Mouse (Mus musculus) Muller cell, postnatal 12 days (primary cell): ENCODE measurements around the gene Nxn.

Experiments
- DNase-seq: peaks from one replicate; pipeline ENCODE4 v3.0.0-alpha.2; 2015; ENCODE audit errors: inconsistent ontology term

Nxn gene

DNA sequence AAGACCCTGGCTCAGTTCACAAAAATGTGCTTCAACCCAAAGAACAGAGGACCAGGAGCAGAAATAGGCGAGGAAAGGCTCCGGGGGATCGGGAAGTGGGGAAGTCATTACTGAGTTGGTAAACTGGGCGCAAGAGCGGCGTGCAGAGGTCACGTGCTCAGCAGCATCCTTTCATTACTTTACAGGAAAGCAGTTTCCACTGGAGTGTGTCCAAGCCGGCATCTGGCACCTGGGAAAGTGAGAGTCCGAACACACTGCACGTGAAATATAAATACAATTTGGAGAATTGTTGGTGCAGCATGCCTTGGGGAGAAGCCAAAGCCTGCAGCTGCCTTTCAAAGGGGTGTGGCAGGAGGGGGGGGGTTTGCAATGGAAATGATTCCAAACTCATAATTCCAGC is 2.5 kb upstream of the Nxn start:
- no peak for DNase-seq

DNA sequence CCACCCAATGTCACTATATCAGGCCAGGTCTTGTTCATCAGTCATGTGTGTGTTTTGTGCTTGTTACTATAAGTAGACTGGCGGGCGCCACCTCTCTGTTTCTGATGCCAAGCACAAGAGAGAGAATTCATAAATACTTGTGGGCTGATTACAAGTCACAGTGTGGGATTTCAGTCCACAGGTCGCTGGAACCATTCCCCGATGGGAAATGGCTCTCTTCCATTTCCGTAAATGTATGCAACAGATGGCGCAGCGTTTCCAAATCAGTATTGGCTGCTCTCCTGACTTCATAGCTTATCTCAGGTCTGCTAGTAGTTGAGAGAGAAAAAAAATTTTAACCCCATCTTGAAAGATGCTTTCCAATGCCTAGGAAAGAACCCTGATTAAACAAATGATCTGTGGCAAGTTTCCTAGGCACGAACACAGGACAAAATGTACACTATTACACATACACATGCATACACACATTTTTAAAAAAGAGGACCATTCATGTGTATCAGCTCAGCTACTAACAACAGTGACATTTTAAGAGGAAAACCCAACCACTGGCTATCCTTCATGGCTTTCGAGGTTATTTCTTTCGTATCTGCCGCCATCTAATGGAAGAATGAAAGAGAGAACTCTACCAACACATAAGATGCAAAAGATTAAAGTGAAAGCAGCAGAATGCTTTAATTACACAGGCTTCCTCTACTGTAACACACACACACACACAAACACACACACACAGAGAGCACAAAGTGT is 819 bp upstream of the Nxn start:
- peak; percentile 65 for DNase-seq

DNA sequence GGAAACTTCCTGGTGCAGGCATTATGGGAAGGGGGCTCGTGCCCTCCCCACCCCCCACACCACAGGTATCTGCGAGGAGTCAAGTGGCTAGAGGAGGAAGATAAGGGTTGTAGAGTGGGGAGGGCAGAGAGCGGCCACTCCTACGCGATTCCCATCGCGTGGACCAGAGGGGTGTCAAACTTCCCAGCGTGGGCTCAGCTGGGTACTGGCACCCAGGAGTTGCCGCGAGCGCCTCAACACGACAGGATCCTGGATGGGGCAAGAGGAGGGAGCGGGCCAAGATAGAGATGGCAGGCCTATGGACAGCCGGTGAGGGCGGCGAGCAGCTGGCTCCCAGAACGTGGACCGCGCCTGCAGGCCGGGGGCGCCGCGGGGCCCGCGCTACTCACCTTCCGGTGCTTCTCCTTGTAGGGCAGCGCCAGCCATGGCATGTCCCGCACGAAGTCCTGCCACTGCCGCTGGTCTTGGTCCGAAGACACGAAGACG is 585 bp downstream of the Nxn start:
- peak; percentile 66 for DNase-seq

DNA sequence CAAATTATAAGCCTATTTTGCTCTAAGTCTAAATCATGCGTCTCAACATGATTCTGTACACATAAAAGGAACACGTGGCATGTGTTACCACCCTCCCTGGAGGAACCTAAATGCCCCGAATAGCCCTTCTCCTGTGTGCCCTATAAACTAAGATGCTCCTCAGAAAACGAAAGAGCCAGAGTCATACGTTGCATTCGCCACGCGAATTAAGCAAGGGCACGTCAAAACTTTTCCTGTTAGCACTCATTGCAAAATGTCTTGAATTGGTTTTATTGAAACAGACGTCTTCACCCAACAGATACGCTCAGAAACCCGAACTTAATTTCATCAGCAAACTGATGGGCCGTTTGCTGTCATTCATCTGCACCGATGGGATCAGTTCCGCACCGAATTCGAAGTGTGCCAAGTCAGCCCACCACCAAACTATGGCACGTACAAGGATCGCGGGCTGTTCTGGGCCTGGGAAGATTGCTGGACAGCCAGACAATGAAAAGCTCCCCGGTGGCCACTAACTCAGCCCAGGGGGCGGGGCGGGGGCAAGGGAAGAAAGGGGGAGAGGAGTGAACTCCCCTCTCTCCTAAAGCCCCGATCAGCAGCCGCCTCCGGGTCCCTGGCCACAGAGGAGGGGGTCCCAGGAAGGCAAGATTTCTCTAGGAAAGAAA is 1.2 kb downstream of the Nxn start:
- DNase-seq = peak; percentile 83

DNA sequence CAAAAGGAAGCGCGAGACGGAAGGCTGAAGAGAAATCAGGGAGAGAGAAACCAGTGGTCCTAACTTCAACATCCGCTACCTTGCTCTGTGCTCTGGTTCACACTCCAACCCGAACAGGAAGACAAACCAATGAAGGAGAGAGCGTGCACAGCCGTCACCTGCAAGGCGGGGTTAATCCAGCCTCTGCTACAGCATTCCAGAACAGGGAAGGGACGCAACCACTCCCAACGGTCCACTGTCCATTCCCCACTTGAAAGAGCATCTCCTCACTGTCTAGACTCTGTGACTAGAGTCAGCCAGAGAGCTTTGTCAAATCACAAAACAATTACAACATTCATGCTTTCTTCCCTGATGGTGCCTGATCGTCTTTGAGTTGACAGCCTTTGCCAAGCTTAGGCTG is 5.9 kb downstream of the Nxn start:
- no peak for DNase-seq

DNA sequence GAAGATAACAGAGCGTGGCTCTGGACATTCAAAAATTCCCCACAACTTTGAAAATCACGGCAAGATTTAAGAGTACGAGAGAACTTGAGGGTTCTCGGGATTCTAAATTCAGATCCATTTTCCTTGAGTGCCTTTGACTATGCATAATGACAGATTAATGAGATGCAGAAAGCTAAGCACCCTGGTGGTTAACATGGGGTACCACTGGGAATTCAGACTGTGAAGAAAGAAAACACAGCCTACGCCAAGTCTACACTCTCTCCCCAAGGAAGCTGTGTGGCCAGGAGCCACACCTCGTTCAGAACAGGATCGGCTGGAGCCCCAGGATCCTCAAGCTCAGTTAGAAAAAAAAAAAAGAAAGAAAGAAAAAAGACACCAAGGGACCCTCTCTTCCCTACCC is 6.4 kb downstream of the Nxn start:
- DNase-seq = no peak

DNA sequence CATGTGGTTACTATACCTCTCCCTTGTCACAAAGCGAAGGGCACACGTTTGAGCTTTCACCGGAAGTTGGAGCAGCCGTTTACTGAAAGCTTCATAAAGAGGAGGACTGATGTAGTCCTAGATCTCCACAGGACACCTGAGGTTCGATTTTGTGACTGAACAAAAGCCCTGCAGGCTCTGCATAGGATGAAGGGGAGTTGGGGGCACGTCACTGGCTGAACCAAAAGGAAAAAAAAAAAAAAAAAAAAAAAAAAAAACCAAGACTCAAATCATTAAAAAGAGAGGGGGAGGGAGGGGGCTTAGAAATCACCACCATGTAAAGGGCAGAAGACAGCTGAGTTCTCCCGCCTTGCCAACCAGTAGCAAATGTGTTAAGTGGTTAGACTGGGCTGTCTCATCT is 10.2 kb downstream of the Nxn start:
- DNase-seq = no peak

DNA sequence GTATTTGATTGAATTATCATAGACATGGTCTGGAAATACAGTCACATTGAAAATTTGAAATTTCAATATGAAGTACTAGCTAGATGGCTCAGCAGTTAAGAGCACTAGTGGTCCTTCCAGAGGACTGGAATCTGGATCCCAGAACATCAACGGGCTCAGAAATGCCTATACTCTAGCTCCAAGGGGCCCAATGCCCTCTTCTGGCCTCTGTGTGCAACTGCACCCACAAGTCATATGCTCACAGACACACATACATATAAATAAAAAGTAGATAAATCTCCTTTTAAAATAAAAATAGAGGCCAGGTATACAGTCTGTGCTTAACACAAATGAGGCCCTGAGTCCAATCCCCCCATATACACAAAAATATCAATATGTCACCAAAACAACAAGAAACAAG is 11.8 kb downstream of the Nxn start:
- no peak for DNase-seq

DNA sequence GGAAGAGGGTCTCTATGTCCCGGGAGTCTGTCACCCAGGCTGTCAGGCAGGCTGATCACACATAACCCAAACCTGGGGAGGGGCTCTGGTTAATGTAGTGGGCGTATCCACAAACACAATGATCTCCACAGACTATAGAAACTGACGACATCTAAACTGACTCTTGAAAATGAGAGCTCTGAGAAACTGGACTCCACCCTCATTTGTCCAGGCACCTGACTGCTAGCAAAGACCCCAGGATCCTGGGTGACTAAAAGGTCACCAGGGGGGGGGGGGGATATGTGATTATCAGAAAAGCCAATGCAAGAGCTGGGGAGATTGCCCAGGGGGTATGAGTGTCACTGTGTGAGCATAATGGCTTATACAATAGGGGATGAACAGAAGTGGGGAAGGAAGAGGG is 13.2 kb downstream of the Nxn start:
- no peak for DNase-seq

DNA sequence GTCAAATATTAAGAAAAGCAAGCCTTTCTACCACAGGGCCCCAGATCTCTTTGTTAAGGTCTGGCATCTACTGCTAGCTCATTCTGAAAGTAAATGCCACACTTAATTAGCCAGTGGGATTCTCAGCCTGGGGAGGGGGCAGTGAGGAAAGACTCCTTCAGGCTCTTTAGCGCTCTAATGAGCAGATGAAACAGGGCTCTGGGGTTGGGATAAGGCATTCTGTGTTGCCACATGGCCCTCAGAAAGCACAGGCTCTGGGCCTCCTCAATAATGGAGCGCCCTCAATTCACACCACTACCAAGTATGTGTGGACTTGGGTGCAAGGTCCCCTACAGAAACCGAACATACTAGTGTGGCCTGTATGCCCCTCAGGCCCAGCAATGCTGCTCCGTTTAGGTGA is 13.9 kb downstream of the Nxn start:
- peak; percentile 67 for DNase-seq

DNA sequence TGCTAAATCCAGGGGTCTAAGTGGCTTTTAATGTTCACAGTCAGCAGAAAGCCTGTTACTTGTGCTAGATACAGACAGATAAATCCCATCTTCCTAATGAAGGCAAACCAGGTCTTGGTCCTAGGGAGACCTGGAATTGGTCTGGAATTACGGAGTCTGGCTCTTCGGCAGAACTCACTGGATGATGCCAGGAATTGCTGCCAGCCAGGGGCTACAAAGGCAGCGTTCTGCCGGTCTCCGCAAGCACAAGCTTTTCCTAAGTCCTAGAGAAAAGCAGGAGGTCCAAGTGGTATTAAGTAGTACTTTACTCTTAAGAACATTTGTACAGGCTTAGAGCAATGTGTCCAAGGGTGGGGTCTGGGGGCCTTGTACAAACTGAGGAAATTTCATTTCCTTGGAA is 14.6 kb downstream of the Nxn start:
- DNase-seq = no peak

DNA sequence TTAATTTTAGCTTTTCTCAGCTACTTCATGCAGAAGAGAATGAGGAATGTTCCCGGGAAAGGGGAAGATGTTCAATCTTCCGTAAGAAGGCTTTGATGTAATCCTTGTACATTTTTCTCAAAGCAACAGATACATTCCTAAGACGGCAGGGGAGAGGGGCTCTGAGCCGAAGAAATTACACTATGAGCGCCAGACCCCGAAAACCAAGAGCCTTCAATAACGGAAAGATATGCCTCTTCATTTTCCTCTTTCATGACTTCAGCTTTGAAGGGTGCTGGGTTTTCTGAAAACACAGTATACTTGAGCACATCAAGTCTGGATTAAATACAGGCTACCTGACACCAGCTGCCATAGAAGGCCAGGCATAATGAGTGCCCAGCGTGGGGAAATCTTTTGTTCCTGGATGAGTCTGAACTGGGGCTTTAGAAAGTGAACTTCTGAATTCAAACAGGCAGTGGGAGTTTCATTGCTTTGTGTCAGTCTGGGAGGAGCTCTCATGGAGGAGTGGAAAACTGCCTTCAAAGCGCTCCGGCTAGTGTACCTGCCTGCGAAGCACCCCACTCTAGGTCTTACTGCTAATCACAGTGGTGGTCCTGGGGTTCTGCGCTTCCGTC is 16.1 kb downstream of the Nxn start:
- DNase-seq = peak; percentile 91

DNA sequence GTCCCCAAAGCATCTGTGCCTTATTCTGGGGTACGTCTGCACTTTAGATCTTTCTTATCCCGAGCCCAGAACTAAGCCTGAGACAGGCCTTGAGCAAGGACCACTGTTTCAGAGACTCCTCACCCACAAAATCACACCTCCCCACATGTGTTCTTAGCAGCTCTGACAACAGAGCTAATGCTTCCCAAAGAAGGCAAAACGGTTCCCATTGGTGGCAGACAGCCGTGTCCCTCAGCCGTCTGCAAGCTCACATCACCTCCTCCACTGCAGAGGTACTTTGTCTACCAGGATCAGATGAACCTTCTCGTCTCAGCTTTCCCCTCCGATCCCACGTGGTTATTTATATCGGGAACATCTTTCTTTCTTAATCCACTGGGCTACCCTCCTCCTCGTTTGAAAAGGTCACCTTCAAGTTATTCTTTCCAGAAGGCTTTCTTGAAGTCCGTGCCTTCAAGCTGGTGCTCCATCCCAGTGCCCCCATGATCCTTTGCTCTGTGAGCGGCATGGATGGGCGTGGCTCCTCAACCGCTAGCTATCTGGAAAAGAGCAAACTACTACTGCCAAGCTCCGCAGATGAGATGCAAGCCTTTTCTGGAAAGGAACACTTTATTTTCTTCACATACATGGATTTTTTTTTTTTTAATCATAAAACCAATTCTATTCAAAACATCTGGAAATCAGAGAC is 17.6 kb downstream of the Nxn start:
- no peak for DNase-seq

DNA sequence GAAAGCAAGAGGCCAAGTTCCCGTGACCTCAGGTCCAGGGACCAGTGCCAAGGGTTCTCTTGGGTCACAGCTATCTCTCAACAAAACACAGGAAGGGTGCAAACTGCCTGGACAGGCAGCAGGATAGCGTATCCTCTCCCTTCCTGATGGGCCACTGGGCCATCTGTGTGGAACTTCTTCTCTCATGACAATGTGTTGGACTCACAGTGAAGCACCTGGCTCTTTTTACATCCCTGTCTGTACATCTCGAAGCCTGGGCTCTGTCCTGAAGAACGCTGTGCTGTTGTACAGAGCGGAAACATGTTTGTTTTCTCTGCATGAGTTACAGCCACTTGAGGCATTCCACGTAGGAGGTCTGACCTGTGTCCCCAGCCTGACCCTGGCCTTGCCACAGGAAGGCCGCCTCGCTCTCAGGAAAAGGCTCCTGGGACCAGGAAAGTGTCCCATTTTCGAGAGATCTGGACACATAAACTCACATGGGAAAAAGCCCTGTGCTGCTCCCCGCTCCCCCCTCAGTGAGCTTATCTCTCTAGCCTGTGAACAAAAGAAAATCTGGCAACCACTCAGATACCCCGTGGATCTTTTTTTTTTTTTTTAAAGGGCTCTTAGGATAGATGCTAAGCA is 18.9 kb downstream of the Nxn start:
- DNase-seq = no peak

DNA sequence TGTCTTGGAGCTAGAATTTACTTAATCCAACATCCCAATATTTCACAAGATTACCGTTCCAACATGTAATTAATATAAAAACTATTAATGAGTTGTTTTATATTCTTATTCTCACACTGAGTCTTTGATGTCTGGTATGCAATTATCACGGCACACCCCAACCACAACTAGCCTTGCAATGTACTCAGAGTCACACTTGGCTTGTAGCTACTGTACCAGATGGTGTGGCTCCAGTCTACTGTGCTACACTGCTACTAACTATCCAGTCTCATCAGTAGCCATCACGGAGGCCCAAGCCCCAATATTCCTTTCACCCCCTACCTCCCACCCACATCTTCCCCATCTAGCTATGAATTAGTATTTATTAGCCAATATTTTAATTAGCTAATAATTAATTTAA is 22.5 kb downstream of the Nxn start:
- DNase-seq = peak; percentile 72

DNA sequence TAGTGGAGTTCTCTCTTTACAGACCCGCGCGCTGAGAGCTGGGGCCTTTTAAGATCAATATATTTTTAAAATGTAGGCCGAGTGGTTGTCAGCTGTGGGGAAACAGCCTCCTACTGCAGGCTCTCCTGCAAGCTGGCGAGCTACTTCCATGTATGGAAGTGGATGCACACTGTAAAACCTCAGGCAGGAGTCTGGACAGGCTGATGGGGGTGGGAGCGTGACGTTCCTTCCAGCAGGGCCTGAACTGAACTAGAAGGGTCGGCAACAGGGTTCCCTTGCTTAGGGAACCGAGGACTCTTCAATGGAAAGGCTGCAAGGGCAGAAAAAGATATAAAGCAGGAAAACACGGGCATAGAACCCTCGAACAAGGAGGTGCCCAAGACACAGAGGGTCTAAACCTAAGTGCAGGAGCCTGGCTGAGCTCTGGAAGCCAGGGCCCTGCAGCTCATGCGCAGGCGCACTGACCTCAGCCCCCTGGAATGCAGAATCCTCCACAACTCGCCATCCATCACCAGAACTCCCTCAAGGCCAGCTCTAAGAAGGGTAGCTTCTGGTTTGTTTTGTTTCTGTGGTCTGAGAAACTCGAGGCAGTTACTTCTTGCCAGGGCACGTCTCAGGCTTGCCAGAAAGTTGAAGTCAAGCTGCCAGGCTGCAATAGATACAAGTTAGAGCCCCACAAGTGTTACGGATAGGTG is 24.3 kb downstream of the Nxn start:
- peak; percentile 80 for DNase-seq

DNA sequence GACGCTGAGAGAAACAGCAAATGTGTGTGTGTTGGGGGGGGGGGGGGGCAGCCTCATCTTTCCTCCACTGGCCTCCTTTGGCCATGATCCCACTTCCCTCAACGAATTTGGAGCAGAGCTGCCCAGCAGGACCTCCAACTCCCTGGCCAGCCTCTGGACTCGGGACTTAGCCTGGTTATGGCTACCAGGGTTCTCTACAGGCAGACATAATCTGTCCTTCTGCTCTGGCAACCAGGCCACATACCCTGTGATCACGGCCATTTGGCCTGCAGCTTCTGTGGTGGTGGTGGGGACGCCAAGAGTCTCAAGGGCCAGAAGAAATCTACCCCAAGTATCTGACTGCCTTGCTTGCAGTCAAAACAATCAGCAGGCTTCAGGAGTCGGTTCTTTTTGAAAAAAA is 26.4 kb downstream of the Nxn start:
- no peak for DNase-seq

DNA sequence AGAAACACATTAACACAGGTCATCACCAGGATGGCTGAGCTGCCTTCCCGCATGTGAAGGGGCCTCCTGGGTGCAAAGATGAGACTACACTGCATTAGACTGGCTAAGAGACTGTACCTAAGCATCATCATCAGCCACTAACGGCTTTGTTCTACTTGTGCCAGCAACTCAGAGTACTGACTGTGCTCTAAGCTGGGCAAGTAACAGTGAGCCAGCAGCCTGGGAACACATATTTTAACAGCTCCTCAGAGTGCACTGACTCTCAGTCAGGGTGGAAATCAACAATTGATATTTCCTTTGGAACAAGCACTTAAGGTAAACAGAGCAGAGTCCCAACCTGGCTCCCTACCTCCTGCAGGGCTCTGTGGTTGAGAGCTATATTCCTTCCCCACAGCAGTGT is 26.8 kb downstream of the Nxn start:
- DNase-seq = no peak

DNA sequence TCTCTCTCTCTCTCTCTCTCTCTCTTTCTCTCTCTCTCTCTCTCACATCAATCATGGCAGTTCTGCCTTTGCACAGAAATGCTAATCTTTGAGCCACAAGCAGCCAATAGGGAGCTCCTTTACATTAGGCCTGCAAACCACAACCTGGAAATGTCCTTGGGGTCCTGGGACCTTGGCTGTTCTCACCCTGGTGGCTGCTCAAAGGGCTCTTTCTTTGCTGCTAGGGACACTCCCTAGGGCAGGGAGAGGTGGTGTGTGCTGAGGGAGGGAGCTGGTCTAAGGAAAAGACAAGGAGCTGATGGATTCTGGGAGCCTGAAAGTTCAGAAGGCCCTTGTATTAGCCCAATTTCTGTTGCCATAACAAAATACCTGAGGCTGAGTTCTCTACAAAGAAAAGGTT is 28.4 kb downstream of the Nxn start:
- no peak for DNase-seq

DNA sequence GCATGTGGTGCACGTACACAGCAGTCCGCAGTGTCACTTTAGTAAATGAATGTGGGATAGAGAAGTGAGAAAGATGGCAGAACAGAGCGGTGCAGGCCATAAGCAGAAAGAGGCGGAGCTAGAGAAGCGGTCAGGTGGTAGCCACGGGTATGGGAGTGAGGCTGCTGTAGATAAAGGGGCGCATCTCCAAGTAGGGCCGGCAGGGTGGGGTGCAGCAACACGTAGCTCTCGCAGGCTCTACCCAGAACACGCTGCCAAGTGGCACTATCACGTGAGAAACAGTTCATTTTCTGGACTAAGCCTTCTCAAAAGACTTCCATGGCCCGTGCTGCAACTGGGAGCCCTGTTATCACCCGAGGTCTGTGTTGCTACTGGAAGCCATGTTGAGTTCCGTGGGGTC is 32.2 kb downstream of the Nxn start:
- no peak for DNase-seq

DNA sequence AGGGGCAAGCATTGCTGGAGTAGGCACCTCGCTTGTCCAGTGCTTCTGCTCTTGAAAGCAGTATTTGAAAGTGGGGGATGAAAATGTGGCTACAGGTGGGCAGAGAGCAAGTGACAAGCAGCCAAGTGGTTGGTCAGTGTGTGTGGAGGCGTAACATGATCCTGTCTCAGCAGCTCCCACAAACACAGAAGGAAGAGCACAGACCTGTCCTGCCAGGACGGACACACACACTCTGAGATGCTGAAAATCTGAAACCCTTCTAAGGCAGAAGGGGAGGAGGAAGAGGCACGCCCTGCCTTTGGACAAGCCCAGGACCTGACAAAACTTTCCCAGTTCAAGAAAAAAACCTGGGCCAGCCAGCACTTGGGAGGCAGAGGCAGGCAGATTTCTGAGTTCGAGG is 34.9 kb downstream of the Nxn start:
- DNase-seq = no peak

DNA sequence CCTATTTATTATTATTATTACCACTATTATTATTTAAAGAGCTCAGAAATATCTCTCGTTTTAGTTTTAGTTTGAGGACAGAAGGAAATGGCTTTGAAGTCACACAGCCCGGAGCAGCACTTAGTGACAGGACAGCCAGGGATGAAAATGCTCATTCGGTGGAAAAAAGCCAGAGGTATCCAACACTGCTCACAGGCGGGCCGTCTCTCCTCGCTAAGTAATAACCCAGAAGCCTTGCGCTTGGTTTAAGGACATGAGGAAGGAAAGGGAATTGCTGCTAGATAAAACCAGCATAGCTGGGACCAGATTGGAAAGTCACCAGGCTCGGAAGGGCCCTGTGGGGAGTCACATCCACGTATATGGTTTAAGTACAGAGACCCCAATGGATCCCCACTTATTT is 35.3 kb downstream of the Nxn start:
- DNase-seq = no peak
